Mouse (Mus musculus) adrenal gland, postnatal 10 days (tissue): ENCODE measurements around the gene Ccdc106. TPM values are rescaled to one million over a fixed set of nuclear protein-coding genes. Genes with fewer than 3 reads are reported as not detected.
"Not testable (repeated sequence)": the region's sequence is repeated elsewhere in the genome, so short reads cannot be mapped to it uniquely, and the experiment has no call there.

Source experiments
- DNase-seq: peaks from one replicate; pipeline ENCODE4 v3.0.0; 2021; ENCODE audit warnings: mixed read lengths
- long read RNA-seq, 2 experiments: library from polyadenylated mRNA; stranded (forward); transcript quantifications; one replicate each; pipeline ENCODE4 v2.0.0; 2021
- total RNA-seq, 2 experiments: library from RNA; stranded (reverse); gene quantifications; 2 replicates each; pipeline ENCODE4 v1.2.3; 2021

The Ccdc106 gene
- total RNA-seq: 1 to 10 TPM; 2.1 to 2.6 TPM
- long read RNA-seq, experiment 1, partial matches to known transcripts: 1 of 8 reads
- long read RNA-seq, experiment 1, other reads (novel, unspliced or antisense): 7 of 8 reads
- long read RNA-seq, experiment 2, partial matches to known transcripts: 1 of 1 reads
- long read RNA-seq, experiment 2, other reads (novel, unspliced or antisense): 0 of 1 reads

GRCm38 (mm10) chr7:5020000-5020681, at the start of gene Ccdc106, which contains the start of gene Zfp865:
TSS of gene Ccdc106 (plus strand) at chr7:5020553.
TSS of gene Zfp865 (plus strand) at chr7:5020376.
- DNase-seq: peak; percentile 99

GRCm38 (mm10) chr7:4971068-4971467, 49.3 kb upstream of the Ccdc106 start, which contains the start of gene Sbk3:
TSS of gene Sbk3 (minus strand) at chr7:4971168.
- no peak for DNase-seq

- DNase-seq: no peak
Measured at GRCm38 (mm10) chr7:4971710-4972109, 48.6 kb upstream of the Ccdc106 start.

GRCm38 (mm10) chr7:4972321-4973047, 47.9 kb upstream of the Ccdc106 start:
- peak; percentile 81 for DNase-seq

- DNase-seq: no peak
Measured at GRCm38 (mm10) chr7:4975455-4975854, 44.9 kb upstream of the Ccdc106 start.

- DNase-seq: no peak
Measured at GRCm38 (mm10) chr7:4976832-4977231, 43.5 kb upstream of the Ccdc106 start.

GRCm38 (mm10) chr7:4988250-4988649, 32.1 kb upstream of the Ccdc106 start:
- DNase-seq: no peak

GRCm38 (mm10) chr7:4993347-4993998, 26.9 kb upstream of the Ccdc106 start:
- DNase-seq: no peak

- no peak for DNase-seq
Measured at GRCm38 (mm10) chr7:4993999-4994788, 26.2 kb upstream of the Ccdc106 start.

- no peak for DNase-seq
Measured at GRCm38 (mm10) chr7:4995268-4996002, 24.9 kb upstream of the Ccdc106 start.

- peak; percentile 97 for DNase-seq
Measured at GRCm38 (mm10) chr7:4996003-4996895, 24.1 kb upstream of the Ccdc106 start, which contains the start of gene Zfp579. TSS of gene Zfp579 (minus strand) at chr7:4996158.

- no peak for DNase-seq
Measured at GRCm38 (mm10) chr7:4996934-4997333, 23.4 kb upstream of the Ccdc106 start.

- DNase-seq: peak; percentile 39
Measured at GRCm38 (mm10) chr7:4999876-5000275, 20.5 kb upstream of the Ccdc106 start.

- not testable (repeated sequence) for DNase-seq
Measured at GRCm38 (mm10) chr7:5002876-5003275, 17.5 kb upstream of the Ccdc106 start.

- no peak for DNase-seq
Measured at GRCm38 (mm10) chr7:5008229-5008628, 12.1 kb upstream of the Ccdc106 start.

- no peak for DNase-seq
Measured at GRCm38 (mm10) chr7:5012681-5013513, 7.5 kb upstream of the Ccdc106 start.

GRCm38 (mm10) chr7:5014251-5015117, 5.9 kb upstream of the Ccdc106 start, which contains the start of the genes Zfp524 and Fiz1:
TSS of gene Zfp524 (plus strand) at chr7:5014415.
TSS of gene Fiz1 (minus strand) at chr7:5014697.
- DNase-seq: peak; percentile 98
